Mouse (Mus musculus) hindbrain, postnatal 0 days (tissue): Measurements from ENCODE around the gene Lyz1. TPM values are rescaled to one million over a fixed set of nuclear protein-coding genes. Genes with fewer than 3 reads are reported as not detected.
"Not testable (repeated sequence)": the region's sequence is repeated elsewhere in the genome, so short reads cannot be mapped to it uniquely, and the experiment has no call there.

Experiments used
- ATAC-seq: fragments of 200-750 bp; cut with Nextera tagmentation; 2 replicates; pipeline ENCODE4 v1.8.0; 2017; ENCODE audit warnings: mild to moderate bottlenecking, moderate TSS enrichment, moderate library complexity
- DNase-seq: peaks from one replicate; pipeline ENCODE4 v3.0.0-alpha.2; 2015; ENCODE audit warnings: low spot score
- H3K27ac ChIP-seq: fragments of 300-500 bp; sonication (generic); 2 replicates; pipeline ENCODE4 v1.5.1; 2014; ENCODE audit warnings: mild to moderate bottlenecking
- H3K27me3 ChIP-seq: fragments of 300-500 bp; sonication (generic); 2 replicates; pipeline ENCODE4 v1.6.1; 2014; ENCODE audit warnings: low read length, mixed read lengths; ENCODE audit not compliant: insufficient read depth
- H3K36me3 ChIP-seq: fragments of 300-500 bp; sonication (generic); 2 replicates; pipeline ENCODE4 v1.6.1; 2014; ENCODE audit warnings: low read length, mixed read lengths; ENCODE audit not compliant: insufficient read depth
- H3K4me1 ChIP-seq: fragments of 300-500 bp; sonication (generic); 2 replicates; pipeline ENCODE4 v1.6.1; 2014; ENCODE audit warnings: antibody characterized with exemption, low read length, mixed read lengths; ENCODE audit not compliant: insufficient read depth
- H3K4me2 ChIP-seq: fragments of 300-500 bp; sonication (generic); 2 replicates; pipeline ENCODE4 v1.6.1; 2014; ENCODE audit warnings: low read depth, mild to moderate bottlenecking, low read length, moderate library complexity, mixed read lengths
- H3K4me3 ChIP-seq: fragments of 300-500 bp; sonication (generic); 2 replicates; pipeline ENCODE4 v1.5.1; 2014; ENCODE audit warnings: low read length
- H3K9ac ChIP-seq: fragments of 300-500 bp; sonication (generic); replicated peaks from 2 replicates; pipeline ENCODE4 v1.6.1; 2014; ENCODE audit warnings: mild to moderate bottlenecking, low read length, moderate library complexity, mixed read lengths
- H3K9me3 ChIP-seq: fragments of 300-500 bp; sonication (generic); 2 replicates; pipeline ENCODE4 v1.6.1; 2016; ENCODE audit warnings: low read length, mixed read lengths
- CTCF ChIP-seq: IDR thresholded peaks from 2 replicates; pipeline ENCODE4 v1.5.1; 2016; ENCODE audit warnings: antibody characterized with exemption, control low read depth, low read depth
- WGBS: fragments of 180-500 bp; shearing (Covaris S2); extraction: QIAGEN DNeasy Blood & Tissue Kit; methylation state at CpG from one replicate; pipeline ENCODE4 v1.1.7; 2014; 5-methylcytosine and 5-hydroxymethylcytosine counted together
- polyA plus RNA-seq: library from polyadenylated mRNA; unstranded; fragments of >200 nt; fragmentation: Nextera tagmentation; extraction: Ambion mirVana; gene quantifications from 2 replicates; pipeline ENCODE4 v1.2.1, GENCODE M21; 2015
- total RNA-seq: library from RNA; depleted of rRNA; stranded (reverse); fragments of >200 nt; gene quantifications from 2 replicates; pipeline ENCODE4 v1.2.3, GENCODE M21; 2014

The Lyz1 gene
- total and polyA plus RNA-seq, 2 experiments from 2014 or later = 0.68 TPM; not detected in 1

- DNase-seq (no peak), ATAC-seq (no peak)
- Histone ChIP-seq H3K9ac (no peak overlapping the region), H3K27ac (no peak overlapping the region), H3K4me1 (no peaks in the 10 kb centered on the region), H3K4me2 (no peak overlapping the region), H3K9me3 (no peaks in the 10 kb centered on the region), H3K27me3 (no peaks in the 10 kb centered on the region), H3K36me3 (no peaks in the 10 kb centered on the region), H3K4me3 (no peak overlapping the region)
- 89% methylated on average over 9 of the region's 9 CpGs for WGBS
- no peak for TF ChIP-seq CTCF
These were observed 4.3 kb downstream of the Lyz1 start for GRCm38 (mm10) chr10:117288197-117289033.

GRCm38 (mm10) chr10:117287226-117287850 is 5.3 kb downstream of the Lyz1 start:
- Histone ChIP-seq H3K36me3 (no peaks in the 10 kb centered on the region), H3K4me3 (no peak overlapping the region), H3K27me3 (no peaks in the 10 kb centered on the region), H3K4me1 (no peaks in the 10 kb centered on the region), H3K9ac (no peak overlapping the region), H3K27ac (no peak overlapping the region), H3K4me2 (no peak overlapping the region), H3K9me3 (no peaks in the 10 kb centered on the region)
- WGBS = 89% methylated on average over 3 of the region's 3 CpGs
- no peak for DNase-seq
- no peak for ATAC-seq
- TF ChIP-seq CTCF = no peak

- DNase-seq (no peak), ATAC-seq (no peak)
- Histone ChIP-seq H3K9me3 (no peaks in the 10 kb centered on the region), H3K4me3 (no peak overlapping the region), H3K36me3 (no peaks in the 10 kb centered on the region), H3K4me1 (no peaks in the 10 kb centered on the region), H3K27me3 (no peaks in the 10 kb centered on the region), H3K4me2 (no peak overlapping the region), H3K9ac (no peak overlapping the region), H3K27ac (no peak overlapping the region)
- TF ChIP-seq CTCF = no peak
- 93% methylated on average over 6 of the region's 6 CpGs for WGBS
These were observed 6.2 kb downstream of the Lyz1 start for GRCm38 (mm10) chr10:117286366-117286970.

GRCm38 (mm10) chr10:117285584-117285983 is 7.1 kb downstream of the Lyz1 start:
- not testable (repeated sequence) for H3K36me3 ChIP-seq, H3K9me3 ChIP-seq, H3K9ac ChIP-seq, DNase-seq, ATAC-seq, H3K4me3 ChIP-seq, H3K27ac ChIP-seq, H3K4me1 ChIP-seq, H3K4me2 ChIP-seq, H3K27me3 ChIP-seq
- 77% methylated on average over 3 of the region's 7 CpGs for WGBS

- ATAC-seq (no peak), DNase-seq (no peak)
- H3K36me3 ChIP-seq = no peaks in the 10 kb centered on the region
- H3K27ac ChIP-seq = no peak overlapping the region
- H3K4me1 ChIP-seq = no peaks in the 10 kb centered on the region
- 91% methylated on average over 10 of the region's 10 CpGs for WGBS
- no peaks in the 10 kb centered on the region for H3K9me3 ChIP-seq
- no peak overlapping the region for H3K4me2 ChIP-seq
- no peak for TF ChIP-seq CTCF
- no peak overlapping the region for H3K9ac ChIP-seq
- no peak overlapping the region for H3K4me3 ChIP-seq
- H3K27me3 ChIP-seq = no peaks in the 10 kb centered on the region
These were observed 7.8 kb downstream of the Lyz1 start for GRCm38 (mm10) chr10:117284578-117285520.

GRCm38 (mm10) chr10:117283871-117284577 is 8.6 kb downstream of the Lyz1 start:
- no peak overlapping the region for H3K4me2 ChIP-seq

GRCm38 (mm10) chr10:117283196-117283595 is 9.5 kb downstream of the Lyz1 start:
- H3K4me2 ChIP-seq, H3K9me3 ChIP-seq, H3K4me1 ChIP-seq, H3K36me3 ChIP-seq, H3K27ac ChIP-seq, H3K27me3 ChIP-seq, DNase-seq, H3K4me3 ChIP-seq, ATAC-seq, H3K9ac ChIP-seq: not testable (repeated sequence)
- 89% methylated on average over 4 of the region's 4 CpGs for WGBS

More at GRCm38 (mm10) chr10:117283871-117284577, 8.6 kb downstream of the Lyz1 start:
- Histone ChIP-seq H3K4me1 (no peaks in the 10 kb centered on the region), H3K27me3 (no peaks in the 10 kb centered on the region), H3K4me3 (no peak overlapping the region), H3K9me3 (no peaks in the 10 kb centered on the region), H3K9ac (no peak overlapping the region), H3K36me3 (no peaks in the 10 kb centered on the region), H3K27ac (no peak overlapping the region)
- 83% methylated on average over 7 of the region's 7 CpGs for WGBS
- DNase-seq = no peak
- no peak for TF ChIP-seq CTCF
- no peak for ATAC-seq
